Mouse (Mus musculus): ENCODE measurements around the gene Olfm1. TPM values are rescaled to one million over a fixed set of nuclear protein-coding genes. Genes with fewer than 3 reads are reported as not detected.
A peak's percentile ranks its signal among the peaks of the same experiment; 100 is the strongest.

Olfm1 gene
- polyA plus RNA-seq, 1 experiment from 2014 or later = 14.8 TPM

DNA sequence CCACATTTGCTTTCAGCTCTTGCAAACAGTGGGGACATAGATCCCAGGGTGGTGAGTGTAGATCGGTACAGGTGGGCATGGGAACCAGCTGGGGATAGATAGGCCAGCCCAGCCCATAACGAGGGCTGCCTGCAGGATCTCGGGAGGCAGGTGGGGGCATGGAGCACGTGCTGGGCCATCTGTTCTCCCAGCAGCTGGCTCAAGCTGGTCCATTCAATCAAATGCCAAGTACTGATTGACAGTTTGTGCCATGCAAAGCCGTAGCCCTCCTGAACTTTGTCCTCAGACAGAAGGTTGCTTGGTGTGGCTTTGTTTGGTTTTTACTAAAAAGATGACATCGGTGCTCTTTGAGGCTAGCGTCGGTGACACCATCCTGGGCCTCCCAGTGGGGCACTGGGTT lies 2.9 kb downstream of the Olfm1 start:
- H3K9ac ChIP-seq (ENCODE audit: low read depth, low read length) = no peak overlapping the region
- H3K4me1 ChIP-seq (replicated peaks; ENCODE audit: control insufficient read depth, insufficient read depth, low read length) = no peaks in the 10 kb centered on the region
- no peak for TF ChIP-seq CTCF (IDR thresholded peaks at IDR 0.05; ENCODE audit: low read depth)
- no peak overlapping the region for H3K4me3 ChIP-seq (ENCODE audit: low read depth, low read length)
- H3K9me3 ChIP-seq (ENCODE audit: control insufficient read depth) = no peaks in the 10 kb centered on the region
- no peak for ATAC-seq
- peaks cover 27% of the 10 kb centered on the region for H3K27me3 ChIP-seq (replicated peaks; ENCODE audit: control insufficient read depth, insufficient read depth, low read length)
- no peak overlapping the region for H3K27ac ChIP-seq (ENCODE audit: low read depth, low read length)
- no peak overlapping the region for H3K4me2 ChIP-seq (replicated peaks; ENCODE audit: low read depth)
- no peaks in the 10 kb centered on the region for H3K36me3 ChIP-seq (ENCODE audit: control insufficient read depth, insufficient read depth)
- WGBS = 64% methylated on average over 8 of the region's 8 CpGs

DNA sequence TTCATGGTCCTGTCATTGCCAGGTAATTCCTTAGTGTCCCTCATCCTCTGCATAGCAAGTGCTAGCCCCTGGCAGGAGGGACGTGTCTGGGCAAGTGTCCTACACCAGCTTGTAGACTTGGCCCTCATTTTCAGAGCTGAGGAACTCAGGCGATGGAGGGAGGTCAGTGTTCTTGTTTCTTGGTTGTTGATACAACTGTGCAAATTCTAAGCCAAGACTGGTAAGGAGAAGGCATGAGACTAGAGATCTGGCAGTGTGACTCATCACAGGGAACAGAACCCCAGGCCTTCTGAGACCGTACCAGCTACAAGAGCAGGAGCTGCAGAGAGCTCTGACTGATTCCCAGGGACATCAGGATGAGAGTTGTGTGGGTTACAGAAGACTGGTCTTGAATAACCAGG lies 8.6 kb downstream of the Olfm1 start:
- no peak overlapping the region for H3K27ac ChIP-seq (ENCODE audit: low read depth, low read length)
- no peaks in the 10 kb centered on the region; the same call in 1 of the 2 replicates for H3K4me1 ChIP-seq (replicated peaks; ENCODE audit: control insufficient read depth, insufficient read depth, low read length)
- no peak overlapping the region for H3K9ac ChIP-seq (ENCODE audit: low read depth, low read length)
- peaks cover 15% of the 10 kb centered on the region for H3K27me3 ChIP-seq (replicated peaks; ENCODE audit: control insufficient read depth, insufficient read depth, low read length)
- no peaks in the 10 kb centered on the region for H3K36me3 ChIP-seq (ENCODE audit: control insufficient read depth, insufficient read depth)
- 79% methylated on average over 3 of the region's 3 CpGs for WGBS
- no peak for ATAC-seq
- no peak overlapping the region for H3K4me2 ChIP-seq (replicated peaks; ENCODE audit: low read depth)
- H3K4me3 ChIP-seq (ENCODE audit: low read depth, low read length) = no peak overlapping the region
- no peaks in the 10 kb centered on the region for H3K9me3 ChIP-seq (ENCODE audit: control insufficient read depth)
- TF ChIP-seq CTCF (IDR thresholded peaks at IDR 0.05; ENCODE audit: low read depth) = no peak

DNA sequence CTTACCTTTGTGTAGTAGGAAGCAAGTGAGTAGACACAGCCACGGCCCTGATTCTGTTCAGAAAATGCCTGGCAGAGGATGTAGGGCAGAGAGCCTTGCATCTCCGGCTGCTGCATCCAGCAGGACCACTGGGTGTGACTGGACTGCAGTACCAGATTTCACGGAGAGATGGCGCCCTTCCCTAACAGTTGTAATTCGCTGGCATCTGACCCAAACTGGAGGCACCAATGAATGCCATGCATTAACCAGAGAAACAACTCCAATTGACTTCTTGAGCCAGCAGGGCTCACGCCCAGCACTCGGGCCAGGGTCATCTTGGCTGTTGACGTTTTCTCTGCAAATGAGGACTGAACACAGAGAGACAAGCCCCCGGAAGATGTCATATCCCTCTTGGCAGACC lies 11.4 kb downstream of the Olfm1 start:
- Histone ChIP-seq H3K9me3 (ENCODE audit: control insufficient read depth) (no peaks in the 10 kb centered on the region), H3K27ac (ENCODE audit: low read depth, low read length) (no peak overlapping the region), H3K4me1 (replicated peaks; ENCODE audit: control insufficient read depth, insufficient read depth, low read length) (no peaks in the 10 kb centered on the region; the same call in 1 of the 2 replicates), H3K27me3 (replicated peaks; ENCODE audit: control insufficient read depth, insufficient read depth, low read length) (peaks cover 20% of the 10 kb centered on the region), H3K4me2 (replicated peaks; ENCODE audit: low read depth) (no peak overlapping the region), H3K9ac (ENCODE audit: low read depth, low read length) (no peak overlapping the region), H3K36me3 (ENCODE audit: control insufficient read depth, insufficient read depth) (no peaks in the 10 kb centered on the region), H3K4me3 (ENCODE audit: low read depth, low read length) (no peak overlapping the region)
- ATAC-seq = no peak
- WGBS = 7% methylated on average over 9 of the region's 9 CpGs
- TF ChIP-seq CTCF (IDR thresholded peaks at IDR 0.05; ENCODE audit: low read depth) = peak; percentile 97

DNA sequence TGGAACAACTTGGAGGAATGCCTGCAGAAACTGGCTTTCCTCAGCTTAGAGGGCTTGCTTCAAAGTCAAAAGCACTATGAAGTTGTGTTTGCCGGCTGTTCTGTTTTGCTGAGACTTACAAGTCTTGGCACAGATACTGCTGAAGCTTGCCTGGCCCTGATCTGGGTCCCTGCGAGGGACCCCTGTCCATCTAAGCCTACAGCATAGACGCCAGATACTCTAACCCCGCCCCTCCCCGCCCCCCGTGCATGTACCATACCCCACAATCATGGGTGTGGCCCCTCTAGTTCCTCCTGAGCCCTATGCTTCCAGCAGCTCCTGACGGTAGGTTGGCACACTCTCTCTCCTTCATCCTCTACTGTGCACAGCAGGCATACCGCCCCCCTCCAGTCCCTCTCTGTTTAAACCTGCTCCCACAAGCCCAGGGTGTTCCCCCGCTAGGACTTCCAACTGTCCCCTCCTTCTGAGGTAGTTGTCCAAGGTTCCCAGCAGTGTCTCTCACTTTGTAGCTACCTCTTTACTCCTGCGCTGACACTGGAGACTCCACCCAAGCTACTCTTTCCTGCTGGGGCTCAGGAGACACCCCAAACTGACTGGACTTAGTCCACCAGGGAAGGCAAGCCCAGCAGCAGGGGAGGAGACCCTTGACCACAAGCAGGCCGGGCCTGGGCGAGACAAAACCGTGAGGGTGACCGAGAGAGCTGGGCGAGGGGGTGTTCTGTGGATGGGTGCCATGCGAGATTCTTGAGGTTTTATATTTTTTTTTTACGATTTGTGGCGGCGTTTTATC lies 12.1 kb downstream of the Olfm1 start:
- Histone ChIP-seq H3K27me3 (replicated peaks; ENCODE audit: control insufficient read depth, insufficient read depth, low read length) (peaks cover 20% of the 10 kb centered on the region), H3K4me3 (ENCODE audit: low read depth, low read length) (peak overlapping the region; percentile 52), H3K9me3 (ENCODE audit: control insufficient read depth) (no peaks in the 10 kb centered on the region), H3K4me1 (replicated peaks; ENCODE audit: control insufficient read depth, insufficient read depth, low read length) (no peaks in the 10 kb centered on the region; the same call in 1 of the 2 replicates), H3K36me3 (ENCODE audit: control insufficient read depth, insufficient read depth) (no peaks in the 10 kb centered on the region), H3K9ac (ENCODE audit: low read depth, low read length) (no peak overlapping the region), H3K27ac (ENCODE audit: low read depth, low read length) (no peak overlapping the region), H3K4me2 (replicated peaks; ENCODE audit: low read depth) (peak overlapping the region; percentile 94)
- 13% methylated on average over 19 of the region's 19 CpGs for WGBS
- no peak for ATAC-seq
- no peak for TF ChIP-seq CTCF (IDR thresholded peaks at IDR 0.05; ENCODE audit: low read depth)

DNA sequence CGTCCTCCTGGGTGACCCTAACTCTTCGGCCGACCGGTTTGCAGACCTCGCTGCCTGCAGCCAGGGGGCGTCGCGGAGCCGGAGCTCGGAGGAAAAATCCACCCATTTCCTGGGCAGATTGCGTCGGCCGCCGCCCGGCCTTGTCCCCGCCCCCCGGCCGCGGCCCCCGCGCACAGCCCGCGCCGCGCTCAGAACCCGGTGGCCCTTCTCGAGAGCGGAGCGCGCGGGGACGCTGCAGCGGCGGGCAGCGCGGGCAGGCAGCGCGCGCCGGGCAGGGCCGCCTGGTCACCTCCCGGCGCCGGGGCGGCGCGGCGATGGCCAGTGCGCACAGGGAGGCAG lies 12.6 kb downstream of the Olfm1 start:
- Histone ChIP-seq H3K4me1 (replicated peaks; ENCODE audit: control insufficient read depth, insufficient read depth, low read length) (no peaks in the 10 kb centered on the region; the same call in 1 of the 2 replicates), H3K4me3 (ENCODE audit: low read depth, low read length) (peak overlapping the region; percentile 52), H3K27ac (ENCODE audit: low read depth, low read length) (no peak overlapping the region), H3K9ac (ENCODE audit: low read depth, low read length) (peak overlapping the region; percentile 42), H3K27me3 (replicated peaks; ENCODE audit: control insufficient read depth, insufficient read depth, low read length) (peaks cover 20% of the 10 kb centered on the region), H3K4me2 (replicated peaks; ENCODE audit: low read depth) (peak overlapping the region; percentile 94), H3K9me3 (ENCODE audit: control insufficient read depth) (no peaks in the 10 kb centered on the region), H3K36me3 (ENCODE audit: control insufficient read depth, insufficient read depth) (no peaks in the 10 kb centered on the region)
- ATAC-seq = peak; percentile 18; the same call in 1 of the 2 replicates
- peak; percentile 82 for TF ChIP-seq CTCF (IDR thresholded peaks at IDR 0.05; ENCODE audit: low read depth)
- WGBS = 0% methylated on average over 22 of the region's 49 CpGs

DNA sequence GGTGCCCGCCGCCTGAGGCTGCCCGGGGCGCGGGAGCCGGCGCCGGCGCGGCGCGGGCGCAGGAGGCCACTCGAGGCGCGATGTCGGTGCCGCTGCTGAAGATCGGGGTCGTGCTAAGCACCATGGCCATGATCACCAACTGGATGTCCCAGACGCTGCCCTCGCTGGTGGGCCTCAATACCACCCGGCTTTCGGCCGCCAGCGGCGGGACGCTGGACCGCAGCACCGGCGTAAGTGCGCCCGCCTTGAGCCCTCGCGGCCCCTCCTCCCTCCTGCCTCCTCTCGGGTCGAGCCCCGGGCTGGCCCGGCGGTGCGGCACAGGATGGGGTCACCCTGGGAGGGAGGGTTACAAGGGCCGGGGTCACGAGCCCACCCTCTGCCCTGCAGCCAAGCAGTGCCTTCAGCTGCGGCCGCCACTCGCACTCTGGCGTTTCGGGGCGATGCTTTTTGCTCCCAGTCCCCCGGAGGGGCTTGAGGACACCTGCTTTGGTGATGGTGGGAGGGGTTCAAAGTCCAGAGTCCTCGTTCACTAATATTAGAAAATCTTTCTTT lies 13.2 kb downstream of the Olfm1 start:
- no peak overlapping the region for H3K27ac ChIP-seq (ENCODE audit: low read depth, low read length)
- peak overlapping the region; percentile 94 for H3K4me2 ChIP-seq (replicated peaks; ENCODE audit: low read depth)
- H3K4me3 ChIP-seq (ENCODE audit: low read depth, low read length) = peak overlapping the region; percentile 52
- H3K36me3 ChIP-seq (ENCODE audit: control insufficient read depth, insufficient read depth) = no peaks in the 10 kb centered on the region
- TF ChIP-seq CTCF (IDR thresholded peaks at IDR 0.05; ENCODE audit: low read depth) = no peak
- no peaks in the 10 kb centered on the region; the same call in 1 of the 2 replicates for H3K4me1 ChIP-seq (replicated peaks; ENCODE audit: control insufficient read depth, insufficient read depth, low read length)
- peaks cover 20% of the 10 kb centered on the region for H3K27me3 ChIP-seq (replicated peaks; ENCODE audit: control insufficient read depth, insufficient read depth, low read length)
- no peaks in the 10 kb centered on the region for H3K9me3 ChIP-seq (ENCODE audit: control insufficient read depth)
- H3K9ac ChIP-seq (ENCODE audit: low read depth, low read length) = peak overlapping the region; percentile 42
- WGBS = under 1% methylated on average over 43 of the region's 51 CpGs
- no peak; the same call in 1 of the 2 replicates for ATAC-seq
